ENCODE assay signal across 1 mouse cellular context in the genomic region with DNA sequence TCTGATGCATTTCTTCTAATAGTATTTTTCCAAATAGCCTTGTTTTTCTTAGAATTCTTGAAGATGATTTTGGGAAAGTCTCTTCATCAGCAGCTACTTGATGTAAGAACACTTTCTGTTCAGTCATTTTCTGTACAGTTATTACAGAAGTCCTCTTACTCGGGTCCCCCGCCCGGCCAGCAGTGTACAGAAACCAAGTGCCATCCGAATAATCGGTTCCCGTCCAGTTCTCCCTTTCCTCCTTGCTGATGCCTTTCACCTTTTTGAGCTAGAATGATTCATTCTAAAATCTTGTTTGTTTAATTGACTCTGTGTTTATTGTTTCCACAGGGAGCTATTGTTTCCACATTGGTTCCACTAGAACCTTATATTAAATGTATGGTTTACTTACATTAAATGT.
TF ChIP-seq lines count a peak whose summit lies in the region.

No protein-coding gene starts in this region.

TF ChIP-seq in CH12.LX, 34 proteins besides CTCF, POLR2A, EP300 and RAD21:
- TF ChIP-seq TCF12 (IDR thresholded peaks at IDR 0.05; ENCODE audit: low read depth, low read length) (no peak), E2F4 (IDR thresholded peaks at IDR 0.05; ENCODE audit: insufficient replicate concordance, low read depth, low read length) (no peak), JUND (conservative IDR thresholded peaks at IDR 0.05; ENCODE audit: low read depth, low read length) (no peak), POLR2AphosphoS2 (IDR thresholded peaks at IDR 0.05; ENCODE audit: low read depth, low read length) (no peak), MAX (IDR thresholded peaks at IDR 0.05; ENCODE audit: low read length) (no peak), SIN3A (IDR thresholded peaks at IDR 0.05; ENCODE audit: low read length) (no peak), RCOR1 (conservative IDR thresholded peaks at IDR 0.05; ENCODE audit: low read depth, low read length) (no peak)
